Mouse (Mus musculus) erythroid progenitor cell, adult 5-6 weeks (primary cell): ENCODE measurements around the gene Lrrc8b. TPM values are rescaled to one million over a fixed set of nuclear protein-coding genes. Genes with fewer than 3 reads are reported as not detected.

Experiments
- ATAC-seq: replicated peaks from 2 replicates; pipeline ENCODE4 v1.8.0; 2016; ENCODE audit warnings: moderate number of reproducible peaks, mild to moderate bottlenecking, moderate TSS enrichment, inconsistent platforms; ENCODE audit not compliant: poor library complexity, low FRiP score, severe bottlenecking
- total RNA-seq, 2 experiments: library from RNA; stranded (forward) in 1 of 2; stranded (reverse) in 1 of 2; fragments of 150-400 nt in 1 of 2; fragments of 186-747, 209-891 nt in 1 of 2; gene quantifications; 2 replicates each; pipeline versions ENCODE4 v1.2.3 to v1.2.4; 2015 to 2017; ENCODE audit warnings: low replicate concordance in 2 of 2

The Lrrc8b gene
- total RNA-seq (2015; ENCODE audit: low replicate concordance) (6.5 and 6.7 TPM in 2 replicates), total RNA-seq (2017; ENCODE audit: low replicate concordance) (2.6 and 5.0 TPM in 2 replicates)

DNA sequence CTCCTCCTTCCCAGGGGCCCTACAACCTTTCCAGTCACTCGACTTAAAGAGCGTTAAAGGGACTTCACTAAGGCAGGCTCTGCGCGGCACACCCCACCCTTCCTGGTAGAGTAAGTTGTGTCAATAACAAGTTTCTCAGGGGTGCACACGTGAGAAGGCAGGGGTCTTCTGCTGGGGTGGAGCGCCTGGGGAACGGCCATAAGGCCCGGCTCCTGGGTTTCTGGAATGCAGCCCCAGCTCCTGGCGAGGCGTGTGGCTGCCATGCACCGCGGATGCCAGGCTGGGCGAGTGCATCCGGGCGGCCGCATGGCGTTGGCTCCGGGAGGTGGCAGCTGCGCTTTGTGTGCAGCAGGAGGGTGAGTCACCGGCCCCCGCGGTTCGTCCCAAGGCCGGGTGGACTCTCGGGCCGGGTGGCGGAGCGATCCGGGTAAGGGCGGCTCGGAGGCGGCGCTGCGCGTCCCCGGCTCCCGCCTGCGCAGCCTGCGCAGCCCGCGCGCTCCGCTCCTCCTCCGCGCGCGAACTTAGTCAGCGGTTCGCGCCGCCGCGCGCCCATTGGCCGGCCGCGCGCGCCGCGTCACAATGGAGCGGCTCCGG is at the start of gene Lrrc8b:
TSS of gene Lrrc8b (plus strand) at position 578 of the 594 bp plus-strand sequence.
- peak; percentile 84 for ATAC-seq

DNA sequence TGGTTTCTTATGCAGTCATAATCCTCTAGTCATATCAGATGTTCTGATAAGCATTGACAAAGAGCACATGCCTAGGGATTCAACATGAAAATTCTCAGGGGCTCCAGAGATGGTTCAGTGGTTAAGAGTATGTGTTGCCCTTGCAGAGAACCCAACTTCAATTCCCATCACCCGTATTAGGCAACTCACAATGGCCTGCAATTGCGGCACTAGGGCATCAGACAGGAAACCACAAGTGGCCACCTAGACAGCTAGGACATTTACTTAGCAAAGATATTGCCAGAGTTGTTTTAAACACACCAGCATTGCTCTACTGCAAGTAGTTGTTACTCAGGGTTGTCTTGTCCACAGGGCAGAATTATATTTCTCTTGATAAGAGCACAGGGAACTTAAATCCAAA is 34.1 kb upstream of the Lrrc8b start:
- ATAC-seq: no peak

DNA sequence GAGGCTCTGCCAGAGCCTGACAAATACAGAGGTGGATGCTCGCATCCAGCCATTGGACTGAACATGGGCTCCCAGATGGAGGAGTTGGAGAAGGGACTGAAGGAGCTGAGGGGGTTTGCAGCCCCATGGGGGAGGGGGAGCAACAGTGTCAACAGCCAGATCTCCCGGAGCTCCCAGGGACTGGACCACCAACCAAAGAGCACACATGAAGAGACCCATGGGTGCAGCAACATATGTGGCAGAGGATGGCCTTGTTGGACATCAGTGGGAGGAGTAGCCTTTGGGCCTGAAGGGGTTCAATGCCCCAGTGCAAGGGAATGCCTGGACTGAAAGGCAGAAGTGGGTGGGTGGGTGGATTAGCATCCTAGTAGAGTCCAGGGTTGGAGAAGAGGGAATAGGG is 25.2 kb upstream of the Lrrc8b start:
- ATAC-seq: no peak

DNA sequence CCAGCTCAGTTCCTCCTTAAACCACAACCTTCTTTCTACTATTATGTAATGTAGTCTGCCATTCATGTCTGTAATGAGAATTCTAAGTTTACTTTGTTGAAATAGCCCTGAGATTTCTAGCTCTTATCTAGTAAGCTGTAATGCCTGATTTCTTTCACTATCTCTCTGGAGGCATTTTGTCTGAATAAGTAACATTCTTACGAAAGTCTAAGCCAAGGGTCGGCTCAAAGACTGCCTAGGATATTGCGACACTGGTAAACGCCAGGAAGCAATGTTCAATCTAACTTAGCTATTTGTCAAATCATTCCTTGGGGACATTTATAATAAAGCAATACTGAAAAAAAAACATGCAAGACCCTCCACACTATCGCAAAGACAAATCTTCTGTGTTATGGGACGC is 21.8 kb upstream of the Lrrc8b start:
- no peak for ATAC-seq

DNA sequence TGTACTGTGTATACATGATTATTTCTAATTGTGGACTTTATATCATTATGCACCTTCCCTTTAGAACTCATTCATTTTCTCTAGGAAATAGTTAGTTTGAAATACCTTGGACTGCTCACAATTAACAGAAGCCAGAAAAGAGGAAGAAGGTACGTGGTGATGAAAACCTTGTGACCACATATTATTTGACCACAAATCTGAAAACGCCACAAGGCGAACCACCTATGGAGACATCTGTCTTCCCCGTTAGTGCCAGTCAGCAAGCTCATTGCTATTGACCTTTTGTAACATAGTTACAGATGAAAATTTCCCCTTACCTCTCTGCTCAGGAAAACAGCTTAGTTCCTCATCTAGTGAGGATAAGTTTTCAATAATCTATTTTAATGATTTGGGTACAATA is 20.4 kb upstream of the Lrrc8b start:
- ATAC-seq: no peak

DNA sequence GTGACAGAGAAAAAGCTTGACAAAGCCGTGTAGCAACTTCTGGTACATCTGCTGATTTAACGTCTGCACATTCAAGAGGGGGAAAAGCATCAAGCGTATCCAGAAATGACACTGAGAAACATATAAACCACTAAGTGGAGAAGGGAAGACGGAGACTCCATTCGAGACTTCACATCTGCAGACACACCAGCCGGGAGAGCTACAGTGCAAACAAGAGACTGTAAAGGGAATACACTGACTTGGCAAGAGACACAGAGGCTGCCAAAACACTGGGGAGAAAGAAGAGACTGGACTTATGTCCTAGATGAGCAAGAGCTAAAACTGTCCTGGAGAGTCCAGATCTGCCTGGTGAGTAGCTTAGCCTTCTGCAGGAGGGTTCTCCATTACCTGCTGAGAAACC is 16.6 kb upstream of the Lrrc8b start:
- ATAC-seq: no peak

DNA sequence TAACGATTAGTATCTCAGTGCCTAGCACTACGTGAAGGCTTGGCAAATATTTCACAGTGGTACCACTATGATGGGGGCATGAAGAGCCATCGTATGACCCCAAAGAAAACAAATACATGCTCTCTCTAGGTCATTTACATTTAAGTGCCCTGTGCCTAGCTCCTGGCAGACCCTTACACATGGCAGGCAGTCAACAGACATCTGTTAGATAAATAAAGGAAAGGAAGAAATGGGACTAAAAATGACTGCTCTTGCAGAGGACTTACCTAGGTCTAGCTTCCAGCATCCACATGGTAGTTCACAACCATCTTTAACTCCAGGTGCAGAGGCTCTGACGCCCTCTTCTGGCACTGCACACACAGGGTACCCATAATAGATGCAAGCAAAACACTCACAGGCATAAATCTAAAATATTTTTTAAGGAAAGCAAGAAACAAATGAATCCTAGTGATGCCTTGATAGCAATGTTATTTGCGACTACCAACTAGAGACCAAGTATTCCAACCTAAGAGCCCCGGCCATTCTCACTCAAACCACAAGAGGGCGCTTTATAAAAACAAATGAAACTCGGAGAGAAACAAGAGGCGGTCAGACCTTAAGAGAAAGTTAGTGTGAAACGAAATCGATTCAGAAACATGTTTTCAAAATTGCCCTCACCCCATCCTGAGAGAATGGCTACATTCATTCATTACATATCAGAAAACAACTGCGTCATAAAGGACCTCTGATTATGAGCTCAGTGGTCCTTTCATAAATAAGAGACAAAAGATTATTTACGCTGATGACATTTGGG is 15.7 kb upstream of the Lrrc8b start:
- peak; percentile 58; the same call in 1 of the 2 replicates for ATAC-seq

DNA sequence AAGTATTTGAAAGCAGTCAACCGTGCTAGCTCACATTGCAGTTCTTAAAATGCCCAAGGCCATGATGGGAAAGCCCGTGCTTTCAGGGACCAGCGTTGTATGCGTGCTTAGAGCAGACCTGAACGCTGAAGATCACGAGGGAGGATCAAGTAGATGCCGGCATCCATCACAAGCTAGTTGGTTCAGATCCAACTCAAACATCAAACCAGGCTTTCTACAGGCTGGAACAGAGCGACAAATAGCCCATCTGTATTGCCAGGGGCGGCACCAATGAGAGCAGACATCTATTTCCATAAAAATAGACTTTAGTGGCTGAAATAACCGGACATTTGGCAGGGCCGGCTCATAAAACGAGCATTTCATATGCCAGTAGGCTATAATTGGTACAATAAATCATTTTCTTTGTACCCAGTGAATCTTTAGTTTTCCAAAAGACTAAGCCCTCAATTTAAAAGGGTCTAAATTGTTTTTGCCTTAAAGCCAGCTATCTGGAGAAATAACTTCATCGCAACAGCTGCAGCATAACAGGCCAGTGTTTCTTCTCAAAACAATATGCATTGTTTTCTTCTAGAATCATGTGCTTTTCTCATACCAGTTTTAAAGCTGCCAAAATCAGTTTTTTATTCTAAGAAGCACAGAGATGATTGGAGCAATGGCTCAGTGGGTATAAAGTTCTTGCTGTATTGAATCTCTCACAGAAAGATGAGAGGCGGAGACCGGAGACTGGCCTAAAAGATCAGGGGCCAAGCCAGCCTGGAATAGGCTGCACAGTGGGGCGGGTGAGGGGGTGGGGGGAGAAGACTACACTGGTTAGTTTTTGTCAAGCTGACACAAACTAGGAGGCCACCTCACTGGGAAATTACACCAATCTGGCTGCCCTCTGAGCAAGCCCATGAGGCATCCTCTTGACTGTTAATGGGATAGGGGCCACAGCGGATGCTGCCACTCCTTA is 14.9 kb upstream of the Lrrc8b start:
- ATAC-seq: no peak

DNA sequence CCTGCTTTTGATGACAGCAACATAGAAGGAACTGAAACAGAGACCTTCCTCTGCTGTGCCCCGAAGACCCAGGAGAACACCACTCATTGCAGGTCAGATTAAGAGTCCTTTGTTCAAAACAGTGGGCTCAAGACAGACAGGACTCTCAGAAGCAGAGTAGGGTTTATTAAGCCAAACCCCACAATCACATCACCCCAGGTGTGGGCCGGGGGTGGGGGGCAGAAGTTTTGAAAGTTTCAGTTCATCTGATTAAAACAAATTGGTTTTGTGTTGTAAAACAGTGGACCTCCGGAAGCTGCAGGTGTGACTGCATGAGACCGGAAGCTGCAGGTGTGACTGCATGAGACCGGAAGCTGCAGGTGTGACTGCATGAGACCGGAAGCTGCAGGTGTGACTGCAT is 14.0 kb upstream of the Lrrc8b start:
- ATAC-seq: no peak

DNA sequence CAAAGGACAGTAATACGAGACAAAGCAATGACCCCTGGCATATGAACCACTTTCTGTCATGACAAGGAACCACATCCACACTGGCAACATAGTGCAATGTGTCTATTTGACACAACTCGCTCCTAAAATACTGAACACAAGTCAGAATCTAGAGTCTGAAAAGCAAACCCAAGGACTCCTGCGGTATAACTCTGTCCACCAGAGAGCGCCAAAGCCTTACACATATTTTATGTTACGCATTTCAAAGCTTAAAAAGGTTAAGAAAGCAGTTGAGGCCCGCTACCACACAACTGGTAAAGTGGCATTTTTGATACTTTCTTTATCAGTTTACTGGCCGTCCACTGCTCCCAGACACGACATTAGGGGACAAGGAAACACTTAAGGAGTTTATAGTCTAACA is 10.6 kb upstream of the Lrrc8b start:
- ATAC-seq: no peak

DNA sequence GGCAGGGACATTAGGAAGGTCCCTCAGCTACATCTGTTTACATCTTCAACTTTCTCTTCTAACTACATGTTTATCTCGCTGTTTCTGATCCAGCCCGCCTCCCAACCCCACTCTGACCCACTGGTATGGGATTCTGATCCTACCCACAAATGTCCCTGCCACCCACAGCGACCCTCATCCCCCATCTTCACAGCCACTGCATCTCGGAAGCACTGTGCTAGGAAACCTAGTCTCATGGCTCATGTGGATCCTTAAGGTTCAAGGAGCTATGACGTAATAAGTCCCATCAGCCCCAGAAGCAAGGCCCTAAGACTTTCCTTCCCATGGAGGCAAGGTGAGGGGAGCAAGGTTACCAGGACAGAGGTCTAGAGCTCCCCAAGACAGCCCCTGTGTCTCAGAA is 7.9 kb upstream of the Lrrc8b start:
- no peak for ATAC-seq

DNA sequence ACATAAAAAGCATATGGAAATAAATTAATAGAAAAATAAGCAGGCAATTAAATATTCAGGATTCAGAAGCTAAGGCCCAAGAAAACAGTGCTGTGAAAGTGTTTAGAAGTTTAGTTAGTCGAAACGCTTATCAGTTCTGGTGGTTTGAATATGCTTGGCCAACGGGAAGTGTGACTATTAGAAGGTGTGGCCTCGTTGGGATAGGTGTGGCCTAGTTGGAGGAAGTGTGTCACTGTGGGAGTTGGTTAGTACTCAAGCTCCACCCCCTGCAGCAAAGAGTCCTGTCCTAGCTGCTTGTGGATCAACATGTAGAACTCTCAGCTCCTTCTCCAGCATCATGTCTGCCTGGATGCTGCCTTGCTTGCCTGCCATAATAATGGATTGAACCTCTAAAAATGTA is 6.5 kb upstream of the Lrrc8b start:
- peak; percentile 94 for ATAC-seq

DNA sequence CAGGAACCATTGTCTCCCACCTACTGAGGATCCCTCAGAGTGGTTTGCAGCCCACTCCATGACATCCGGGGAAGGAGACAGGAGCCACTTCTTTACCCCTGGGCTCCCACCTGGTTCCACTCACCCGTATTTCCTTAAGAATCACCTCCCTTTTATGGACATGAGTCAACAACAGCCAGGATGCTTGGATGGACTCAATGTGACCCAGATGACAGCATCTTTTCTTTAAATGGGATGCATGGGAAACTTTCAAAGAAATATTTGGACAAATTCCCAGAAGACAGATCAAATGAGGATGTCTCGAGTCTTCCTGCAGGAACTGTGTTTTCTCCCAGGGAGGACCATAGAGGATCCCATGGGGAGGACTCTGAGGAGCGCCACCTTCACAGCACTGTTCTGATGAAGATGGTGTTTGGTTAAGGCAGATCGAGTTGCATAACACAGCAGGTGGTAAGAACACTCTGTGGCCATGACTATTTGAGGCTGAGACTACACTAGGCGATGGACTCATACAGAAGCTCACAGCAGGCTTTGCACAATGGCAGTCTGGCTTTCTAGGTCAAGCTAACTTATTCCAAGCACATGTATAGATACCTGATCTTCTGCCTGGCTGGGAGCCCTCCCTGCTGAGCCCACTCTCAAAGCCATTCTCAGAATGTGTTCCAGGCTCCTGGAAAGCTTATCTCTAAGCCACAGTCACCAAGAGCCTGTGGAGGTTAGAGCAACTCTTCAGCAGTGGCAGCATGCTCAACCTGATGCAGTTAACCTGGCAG is 4.9 kb upstream of the Lrrc8b start:
- ATAC-seq: 0 out of 2 replicates have a peak, but pooled peaks have one; percentile 6

DNA sequence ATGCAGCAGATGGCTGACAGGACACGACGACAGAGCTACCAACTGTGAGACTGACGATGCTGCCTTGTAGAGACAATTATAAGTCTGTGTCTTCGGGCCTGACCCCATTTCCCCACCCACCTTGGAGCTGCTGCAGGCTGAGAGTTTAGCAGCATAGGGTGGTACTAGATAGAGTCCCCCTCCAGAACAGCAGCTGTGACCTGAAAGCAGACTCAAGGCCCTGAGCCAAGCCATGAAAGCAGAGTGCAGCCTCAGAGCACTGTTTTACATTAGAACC is 4.3 kb upstream of the Lrrc8b start:
- ATAC-seq: no peak

DNA sequence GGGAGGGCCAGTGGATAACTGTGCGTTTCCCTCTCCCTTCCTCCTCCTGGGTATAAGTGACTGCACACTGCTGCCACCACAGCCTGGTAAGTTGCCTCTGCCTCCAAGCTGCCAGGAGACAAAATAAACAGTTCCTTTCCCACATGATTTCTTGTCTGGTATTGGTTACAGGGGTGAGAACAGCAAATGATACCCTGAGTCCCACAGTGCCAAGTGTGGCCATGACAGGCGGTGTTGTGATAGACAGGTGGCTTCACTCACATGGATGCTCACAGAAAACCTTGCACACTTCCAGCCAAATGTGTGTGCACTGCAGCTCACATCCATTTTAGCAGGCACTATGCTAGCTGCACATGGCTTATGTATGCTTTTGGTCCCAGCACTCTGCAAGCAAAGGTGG is 3.8 kb upstream of the Lrrc8b start:
- no peak for ATAC-seq

DNA sequence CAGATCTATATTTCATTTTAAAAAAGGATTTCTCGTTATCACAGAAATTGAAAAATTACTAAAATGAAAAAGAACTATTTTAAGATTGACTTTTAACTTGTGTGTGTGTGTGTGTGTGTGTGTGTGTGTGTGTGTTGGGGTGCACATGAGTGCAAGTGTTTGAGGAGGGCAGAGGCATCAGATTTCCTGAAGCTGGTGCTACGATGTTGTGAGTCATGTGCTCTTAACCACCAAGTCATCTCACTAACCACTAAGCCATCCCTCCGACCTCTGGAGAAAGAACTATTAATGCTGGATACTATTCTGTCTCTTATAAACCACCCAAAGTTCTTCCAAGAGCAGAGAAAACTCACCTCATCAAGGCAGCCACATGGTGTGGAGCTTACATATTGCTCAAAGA is 2.9 kb upstream of the Lrrc8b start:
- ATAC-seq: no peak

DNA sequence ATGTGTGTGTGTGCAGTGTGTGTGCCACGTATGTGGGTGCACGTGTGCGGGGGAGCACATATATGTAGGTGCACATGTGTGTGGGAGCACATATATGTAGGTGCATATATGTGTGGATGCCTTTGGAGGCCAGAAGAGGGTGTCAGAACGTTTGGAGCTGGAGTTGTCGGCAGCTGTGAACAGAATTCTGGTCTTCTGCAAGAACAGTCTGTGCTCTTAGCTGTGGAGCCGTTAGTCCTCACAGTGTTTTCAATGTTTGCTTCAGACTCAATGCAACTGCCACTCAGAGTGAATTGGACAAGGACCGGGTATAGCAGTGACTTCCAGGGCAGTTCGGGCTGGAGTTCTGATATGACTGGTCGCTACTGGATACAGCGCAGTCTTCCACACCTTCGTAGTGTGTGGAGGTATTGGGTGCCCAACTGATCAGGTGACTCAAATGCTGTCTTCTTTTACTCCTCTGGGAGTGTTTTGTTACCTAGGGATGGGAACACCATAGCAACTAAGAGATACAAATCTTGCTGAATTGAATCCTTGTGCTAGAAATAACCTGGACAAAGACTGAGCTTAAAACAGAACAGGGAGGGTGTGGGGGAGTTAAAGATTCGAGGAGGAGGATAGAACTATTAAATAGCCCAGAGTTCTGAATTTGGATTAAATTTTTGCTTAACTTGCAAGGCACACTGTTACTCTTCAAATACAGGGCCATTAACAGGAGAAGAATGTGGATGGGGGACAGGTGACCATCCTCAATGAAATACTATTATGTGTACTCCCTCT is 1.0 kb upstream of the Lrrc8b start:
- ATAC-seq: no peak

DNA sequence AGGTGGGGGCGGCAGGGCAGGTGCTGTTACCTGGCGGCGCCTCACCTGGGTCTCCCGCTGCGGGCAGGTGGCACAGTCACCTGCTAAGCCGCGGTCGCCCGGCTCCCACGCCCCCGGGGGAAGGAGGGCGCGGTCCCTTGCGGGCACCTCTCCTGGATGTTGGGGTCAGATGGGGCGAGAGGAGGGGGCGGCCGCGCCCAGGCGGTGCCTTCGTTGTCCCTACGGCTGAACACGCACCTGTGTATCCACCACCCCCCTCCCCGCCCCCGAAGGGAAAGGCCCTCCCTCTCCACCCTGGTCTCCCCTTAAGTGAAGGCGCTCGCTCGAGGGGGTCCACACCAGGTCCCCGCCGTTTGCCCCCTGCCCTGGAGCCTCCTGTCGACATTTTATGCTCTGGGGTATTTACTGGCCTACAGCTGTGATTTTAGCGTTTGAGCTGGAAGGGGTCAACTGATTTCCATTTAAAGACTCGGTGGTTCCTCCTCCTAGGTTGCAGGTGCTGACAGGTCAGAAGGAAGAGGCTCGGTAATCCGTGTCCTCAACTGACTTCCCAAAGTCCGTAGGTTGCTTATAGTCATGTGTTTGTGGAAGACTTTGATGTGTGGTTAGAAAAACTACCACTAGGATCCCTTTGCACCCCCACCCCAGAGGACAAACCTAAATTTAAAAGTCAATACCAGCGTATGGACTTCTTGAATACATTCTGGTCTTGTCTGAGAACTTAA is 538 bp downstream of the Lrrc8b start:
- ATAC-seq: no peak

DNA sequence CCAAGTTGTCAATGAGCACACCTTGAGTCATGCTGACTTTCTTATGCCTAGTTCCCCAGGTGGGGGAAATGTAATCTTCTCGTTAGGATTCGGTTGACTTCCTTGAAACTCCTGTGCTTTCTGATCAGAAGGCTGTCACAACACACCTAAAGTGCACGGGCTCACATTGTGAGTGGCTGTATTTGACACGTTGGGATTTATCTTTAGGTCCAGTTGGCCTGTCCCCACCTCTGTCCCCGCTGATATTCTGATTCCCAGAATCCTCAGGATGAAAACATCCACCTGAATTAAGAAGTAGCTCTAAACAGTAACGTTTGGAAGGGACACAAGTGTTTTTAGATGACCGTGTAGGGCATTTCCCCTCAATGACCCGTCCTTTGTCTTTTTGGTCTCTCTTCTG is 1.6 kb downstream of the Lrrc8b start:
- no peak for ATAC-seq
